Mouse (Mus musculus) hindbrain, embryonic 10.5 days (tissue): ENCODE data around the gene Snupn. TPM values are rescaled to one million over a fixed set of nuclear protein-coding genes. Genes with fewer than 3 reads are reported as not detected.
"Not testable (repeated sequence)": the region's sequence is repeated elsewhere in the genome, so short reads cannot be mapped to it uniquely, and the experiment has no call there.

Source experiments
- DNase-seq: peaks from one replicate; pipeline ENCODE4 v3.0.0-alpha.2; 2017; ENCODE audit warnings: low spot score
- H3K27ac ChIP-seq: fragments of 300-500 bp; sonication (generic); 2 replicates; pipeline ENCODE4 v1.5.1; 2016; ENCODE audit warnings: mild to moderate bottlenecking, moderate library complexity
- H3K27me3 ChIP-seq: fragments of 300-500 bp; sonication (generic); 2 replicates; pipeline ENCODE4 v1.6.1; 2016; ENCODE audit warnings: mild to moderate bottlenecking; ENCODE audit not compliant: poor library complexity, insufficient read depth, severe bottlenecking
- H3K36me3 ChIP-seq: fragments of 300-500 bp; sonication (generic); 2 replicates; pipeline ENCODE4 v1.6.1; 2016; ENCODE audit warnings: mild to moderate bottlenecking, moderate library complexity
- H3K4me1 ChIP-seq: fragments of 300-500 bp; sonication (generic); replicated peaks from 2 replicates; pipeline ENCODE4 v1.6.1; 2016; ENCODE audit warnings: mild to moderate bottlenecking
- H3K4me3 ChIP-seq: fragments of 300-500 bp; sonication (generic); 2 replicates; pipeline ENCODE4 v1.5.1; 2016; ENCODE audit warnings: mild to moderate bottlenecking, moderate library complexity
- H3K9me3 ChIP-seq: fragments of 300-500 bp; sonication (generic); 2 replicates; pipeline ENCODE4 v1.6.1; 2016; ENCODE audit warnings: mild to moderate bottlenecking, moderate library complexity
- WGBS: fragments of 180-500 bp; shearing (Covaris S2); methylation state at CpG from one replicate; pipeline ENCODE4 v1.1.7; 2016; 5-methylcytosine and 5-hydroxymethylcytosine counted together
- polyA plus RNA-seq: library from polyadenylated mRNA; unstranded; fragments of >200 nt; fragmentation: Nextera tagmentation; extraction: Ambion mirVana; gene quantifications from 2 replicates; pipeline ENCODE4 v1.2.1, GENCODE M21; 2016

The Snupn gene
- 28.4 and 28.6 TPM in 2 replicates for polyA plus RNA-seq

- under 1% methylated on average over 50 of the region's 50 CpGs for WGBS
- peak within 1 kb of the TSS; percentile 70 for H3K4me3 ChIP-seq
- H3K9me3 ChIP-seq: no peaks in the 10 kb centered on the region
- 0 out of 2 replicates have a peak, but pooled peaks cover 1% of the 10 kb centered on the region for H3K36me3 ChIP-seq
- DNase-seq: peak; percentile 98
- peaks cover 13% of the 10 kb centered on the region for H3K4me1 ChIP-seq
- H3K27me3 ChIP-seq: no peaks in the 10 kb centered on the region
- H3K27ac ChIP-seq: peak within 1 kb of the TSS; percentile 95
Measured at GRCm38 (mm10) chr9:56950414-56951400, at the start of gene Snupn. Gene Snupn (plus strand): TSS chr9:56950878.

- 69% methylated on average over 8 of the region's 8 CpGs for WGBS
- Histone ChIP-seq H3K27ac (peak overlapping the region; percentile 47; the same call in 1 of the 2 replicates), H3K36me3 (no peaks in the 10 kb centered on the region), H3K27me3 (no peaks in the 10 kb centered on the region), H3K9me3 (no peaks in the 10 kb centered on the region), H3K4me3 (no peak overlapping the region), H3K4me1 (peaks cover 27% of the 10 kb centered on the region)
- DNase-seq: no peak
Measured at GRCm38 (mm10) chr9:56901187-56901586, 49.5 kb upstream of the Snupn start.

- no peaks in the 10 kb centered on the region for H3K9me3 ChIP-seq
- no peaks in the 10 kb centered on the region for H3K27me3 ChIP-seq
- no peak for DNase-seq
- H3K27ac ChIP-seq: no peak overlapping the region
- 85% methylated on average over 3 of the region's 3 CpGs for WGBS
- no peaks in the 10 kb centered on the region for H3K36me3 ChIP-seq
- H3K4me1 ChIP-seq: peaks cover 23% of the 10 kb centered on the region
- no peak overlapping the region for H3K4me3 ChIP-seq
Measured at GRCm38 (mm10) chr9:56903662-56904061, 47.0 kb upstream of the Snupn start.

GRCm38 (mm10) chr9:56907549-56907948 is 43.1 kb upstream of the Snupn start:
- no peak for DNase-seq
- Histone ChIP-seq H3K36me3 (no peaks in the 10 kb centered on the region), H3K27ac (no peak overlapping the region), H3K4me3 (no peak overlapping the region), H3K9me3 (no peaks in the 10 kb centered on the region), H3K4me1 (no peaks in the 10 kb centered on the region), H3K27me3 (no peaks in the 10 kb centered on the region)
- 92% methylated on average over 9 of the region's 9 CpGs for WGBS

- not testable (repeated sequence) for H3K27ac ChIP-seq, H3K4me3 ChIP-seq, H3K4me1 ChIP-seq, H3K9me3 ChIP-seq, DNase-seq, H3K27me3 ChIP-seq
- WGBS: 53% methylated on average over 4 of the region's 4 CpGs
- peaks cover 11% of the 10 kb centered on the region for H3K36me3 ChIP-seq
Measured at GRCm38 (mm10) chr9:56909991-56910390, 40.7 kb upstream of the Snupn start.

DNA sequence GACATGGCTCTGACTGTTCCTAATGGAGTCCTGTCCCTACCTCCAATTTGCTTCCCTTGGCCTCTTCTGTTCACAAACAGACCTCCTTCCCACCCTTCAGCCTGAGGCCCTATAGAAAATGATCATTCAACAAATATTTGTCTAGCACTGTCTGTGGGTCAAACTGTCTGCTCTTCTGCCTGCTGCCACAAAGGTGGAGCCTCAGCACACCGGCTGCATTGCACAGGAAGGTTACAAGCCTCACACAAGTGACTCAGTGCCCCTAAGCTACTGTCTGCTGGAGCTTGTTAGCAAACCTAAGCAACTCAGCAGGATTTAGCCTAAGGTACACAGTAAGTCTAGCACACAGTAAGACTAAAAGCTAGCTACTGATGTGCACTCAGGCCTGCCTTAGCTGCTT is 39.7 kb upstream of the Snupn start:
- Histone ChIP-seq H3K4me3 (no peak overlapping the region), H3K36me3 (peaks cover 21% of the 10 kb centered on the region), H3K4me1 (no peaks in the 10 kb centered on the region), H3K27me3 (no peaks in the 10 kb centered on the region), H3K9me3 (no peaks in the 10 kb centered on the region), H3K27ac (no peak overlapping the region)
- WGBS: 71% methylated on average over 1 of the region's 1 CpGs
- no peak for DNase-seq

GRCm38 (mm10) chr9:56913991-56914390 is 36.7 kb upstream of the Snupn start:
- peaks cover 51% of the 10 kb centered on the region for H3K36me3 ChIP-seq
- no peak overlapping the region for H3K4me3 ChIP-seq
- H3K27me3 ChIP-seq: no peaks in the 10 kb centered on the region
- no peak for DNase-seq
- no peak overlapping the region for H3K27ac ChIP-seq
- no peaks in the 10 kb centered on the region for H3K4me1 ChIP-seq
- H3K9me3 ChIP-seq: no peaks in the 10 kb centered on the region
- WGBS: 90% methylated on average over 9 of the region's 9 CpGs

DNA sequence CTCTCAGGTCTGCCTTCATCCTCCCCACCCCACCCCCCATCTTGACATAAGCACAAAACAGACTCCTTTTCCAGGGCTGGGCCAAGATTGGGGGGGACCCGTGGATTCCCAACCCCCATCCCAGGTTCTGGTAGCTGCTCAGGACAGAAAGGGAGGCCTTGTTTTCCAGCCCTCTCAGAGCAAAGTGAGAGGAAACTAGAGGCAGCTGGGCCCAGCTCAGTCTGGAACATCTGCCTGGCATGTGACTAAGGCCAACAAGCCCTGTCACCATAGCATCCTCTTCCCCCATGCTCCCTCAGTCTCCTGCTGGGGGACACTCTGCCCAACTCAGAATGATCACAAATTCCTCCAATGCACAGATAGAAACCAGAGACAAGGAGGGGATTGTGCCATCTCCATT is 35.6 kb upstream of the Snupn start:
- H3K27me3 ChIP-seq: no peaks in the 10 kb centered on the region
- WGBS: 83% methylated on average over 1 of the region's 1 CpGs
- no peaks in the 10 kb centered on the region for H3K4me1 ChIP-seq
- no peak overlapping the region for H3K4me3 ChIP-seq
- H3K9me3 ChIP-seq: no peaks in the 10 kb centered on the region
- no peak for DNase-seq
- H3K36me3 ChIP-seq: peaks cover 62% of the 10 kb centered on the region
- H3K27ac ChIP-seq: no peak overlapping the region

- H3K27me3 ChIP-seq: no peaks in the 10 kb centered on the region
- no peak overlapping the region for H3K4me3 ChIP-seq
- 80% methylated on average over 5 of the region's 5 CpGs for WGBS
- no peak for DNase-seq
- no peaks in the 10 kb centered on the region for H3K4me1 ChIP-seq
- H3K36me3 ChIP-seq: peaks cover 69% of the 10 kb centered on the region
- H3K27ac ChIP-seq: no peak overlapping the region
- H3K9me3 ChIP-seq: no peaks in the 10 kb centered on the region
Measured at GRCm38 (mm10) chr9:56915695-56916410, 34.8 kb upstream of the Snupn start.

GRCm38 (mm10) chr9:56917131-56917530 is 33.5 kb upstream of the Snupn start:
- H3K4me3 ChIP-seq: no peak overlapping the region
- H3K9me3 ChIP-seq: peaks cover 7% of the 10 kb centered on the region
- H3K4me1 ChIP-seq: no peaks in the 10 kb centered on the region
- no peak overlapping the region for H3K27ac ChIP-seq
- no peak for DNase-seq
- H3K27me3 ChIP-seq: no peaks in the 10 kb centered on the region
- 45% methylated on average over 2 of the region's 2 CpGs for WGBS
- H3K36me3 ChIP-seq: peaks cover 82% of the 10 kb centered on the region

- WGBS: 90% methylated on average over 13 of the region's 13 CpGs
Measured at GRCm38 (mm10) chr9:56918466-56918865, 32.2 kb upstream of the Snupn start.

DNA sequence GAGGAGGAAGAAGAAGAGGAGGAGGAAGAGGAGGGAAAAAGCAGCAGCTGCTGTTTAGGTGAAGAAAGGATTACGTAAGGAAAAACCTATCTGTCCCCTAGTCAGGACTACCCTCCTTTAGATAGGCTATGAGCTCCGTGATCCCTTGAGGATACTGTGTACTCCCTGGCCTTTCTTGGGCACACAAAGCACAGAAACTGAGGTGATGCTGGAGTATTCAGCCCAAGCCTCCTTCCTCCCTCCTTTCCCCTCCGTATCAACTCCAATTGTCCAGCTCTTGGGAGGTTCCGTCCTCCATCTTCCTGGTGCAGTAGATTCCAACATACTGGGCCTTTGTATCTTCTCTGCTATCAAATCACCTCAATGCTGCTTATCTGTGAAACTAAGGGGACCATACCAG is 27.9 kb upstream of the Snupn start:
- Histone ChIP-seq H3K4me1 (peaks cover 52% of the 10 kb centered on the region), H3K27ac (no peak overlapping the region), H3K36me3 (peaks cover 84% of the 10 kb centered on the region), H3K9me3 (peaks cover 10% of the 10 kb centered on the region), H3K4me3 (no peak overlapping the region), H3K27me3 (no peaks in the 10 kb centered on the region)
- WGBS: 88% methylated on average over 4 of the region's 4 CpGs
- no peak for DNase-seq

More at GRCm38 (mm10) chr9:56918466-56918865, 32.2 kb upstream of the Snupn start:
- Histone ChIP-seq H3K4me1 (peaks cover 9% of the 10 kb centered on the region), H3K27me3 (no peaks in the 10 kb centered on the region), H3K9me3 (peaks cover 10% of the 10 kb centered on the region), H3K27ac (no peak overlapping the region), H3K36me3 (peaks cover 96% of the 10 kb centered on the region), H3K4me3 (no peak overlapping the region)
- no peak for DNase-seq
